Mouse (Mus musculus): ENCODE measurements at regions not wholly inside any gene's neighbourhood (a gene's known extent, or its start where the extent isn't known, plus 50 kb on each side); places are given as distances from the start of the nearest gene placed in this dataset.

GRCm38 (mm10) chr6:101517584-101517983, 139.9 kb upstream of the Pdzrn3 start:
- TF ChIP-seq POLR2A (IDR thresholded peaks at IDR 0.05; ENCODE audit: borderline replicate concordance, insufficient read depth, low read length) = no peak
- no peak for TF ChIP-seq CTCF (IDR thresholded peaks at IDR 0.05; ENCODE audit: borderline replicate concordance, insufficient read depth, low read depth, low read length)

Measured in cerebellum, adult 2 months (tissue).